Mouse (Mus musculus) embryonic fibroblast, embryonic 13.5 days (primary cell): ENCODE measurements around the gene Map3k5. TPM values are rescaled to one million over a fixed set of nuclear protein-coding genes. Genes with fewer than 3 reads are reported as not detected.

Experiments
- H3K27ac ChIP-seq: 2 replicates; pipeline ENCODE4 v1.5.1; 2012; ENCODE audit warnings: low read length, control low read depth, inconsistent platforms; ENCODE audit not compliant: insufficient read depth
- H3K4me1 ChIP-seq: 2 replicates; pipeline ENCODE4 v1.6.1; 2011; ENCODE audit warnings: low read length; ENCODE audit not compliant: control insufficient read depth, insufficient read depth
- H3K4me3 ChIP-seq: 2 replicates; pipeline ENCODE4 v1.5.1; 2011; ENCODE audit warnings: mild to moderate bottlenecking, control low read depth, low read length; ENCODE audit not compliant: insufficient read depth
- CTCF ChIP-seq: IDR thresholded peaks from 2 replicates; pipeline ENCODE4 v1.5.1; 2011; ENCODE audit warnings: mild to moderate bottlenecking, control low read depth, low read length, moderate library complexity, borderline replicate concordance; ENCODE audit not compliant: insufficient read depth
- POLR2A ChIP-seq: IDR thresholded peaks from 2 replicates; pipeline ENCODE4 v1.6.1; 2011; ENCODE audit warnings: low read depth, mild to moderate bottlenecking, control low read depth, low read length, moderate library complexity
- polyA plus RNA-seq: library from polyadenylated mRNA; stranded (reverse); fragments of >200 nt; gene quantifications from 2 replicates; pipeline ENCODE4 v1.2.4, GENCODE M21; 2011; ENCODE audit warnings: low read depth; ENCODE audit not compliant: missing spikeins, insufficient read length

Map3k5 gene
- polyA plus RNA-seq, 1 experiment: 4.7 TPM

DNA sequence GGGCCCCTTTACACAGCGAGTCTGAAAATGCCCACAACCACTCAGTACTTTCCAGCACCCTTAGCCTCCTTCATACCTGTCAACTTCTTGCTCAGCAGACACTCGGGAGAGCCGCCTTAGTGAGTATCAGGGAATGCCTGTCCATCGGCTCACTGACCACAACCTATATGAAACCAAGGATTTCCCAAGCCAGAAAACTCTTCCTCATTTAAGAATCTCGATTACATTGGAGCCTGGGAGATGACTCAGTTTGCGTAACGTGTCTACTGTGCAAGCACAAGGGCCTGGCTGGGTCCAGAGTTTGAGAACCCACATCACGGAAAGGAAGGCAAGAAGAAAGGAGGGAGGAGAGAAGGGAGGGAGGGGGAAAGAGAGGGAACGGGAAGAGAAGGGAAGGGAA lies 7.6 kb downstream of the Map3k5 start:
- no peak overlapping the region for H3K4me3 ChIP-seq
- H3K27ac ChIP-seq: no peak overlapping the region
- no peaks in the 10 kb centered on the region; the same call in 1 of the 2 replicates for H3K4me1 ChIP-seq
- TF ChIP-seq POLR2A (no peak), CTCF (no peak)

GRCm38 (mm10) chr10:19942621-19943020 lies 8.3 kb downstream of the Map3k5 start:
- no peak overlapping the region for H3K27ac ChIP-seq
- H3K4me3 ChIP-seq: no peak overlapping the region
- TF ChIP-seq POLR2A (no peak), CTCF (no peak)
- no peaks in the 10 kb centered on the region; the same call in 1 of the 2 replicates for H3K4me1 ChIP-seq

- Histone ChIP-seq H3K4me3 (no peak overlapping the region), H3K4me1 (no peaks in the 10 kb centered on the region), H3K27ac (no peak overlapping the region)
- TF ChIP-seq CTCF (no peak), POLR2A (no peak)
Measured at GRCm38 (mm10) chr10:19945651-19946050, 11.4 kb downstream of the Map3k5 start.

DNA sequence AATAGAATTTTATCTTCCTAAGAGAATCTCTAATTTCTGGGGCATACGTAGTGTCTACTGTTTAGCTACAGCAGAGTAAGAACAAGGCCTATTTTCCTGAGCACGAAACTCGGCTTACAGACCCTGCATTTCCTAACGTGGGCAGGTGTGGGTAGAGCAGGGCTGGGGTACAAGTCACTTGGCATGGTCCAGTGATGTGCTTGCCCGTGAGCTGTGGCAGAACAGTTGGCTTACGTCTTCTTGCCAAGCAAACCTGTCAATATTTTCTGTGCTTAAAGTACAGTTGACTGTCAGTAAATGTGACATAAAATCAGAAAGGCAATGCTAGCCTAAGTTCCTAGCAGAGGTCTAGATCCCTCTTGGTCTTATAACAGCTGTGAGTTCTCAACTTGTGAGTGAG lies 12.4 kb downstream of the Map3k5 start:
- no peak overlapping the region for H3K27ac ChIP-seq
- no peaks in the 10 kb centered on the region for H3K4me1 ChIP-seq
- H3K4me3 ChIP-seq: no peak overlapping the region
- TF ChIP-seq CTCF (no peak), POLR2A (no peak)

GRCm38 (mm10) chr10:19947441-19947840 lies 13.2 kb downstream of the Map3k5 start:
- Histone ChIP-seq H3K27ac (no peak overlapping the region), H3K4me1 (no peaks in the 10 kb centered on the region), H3K4me3 (no peak overlapping the region)
- TF ChIP-seq POLR2A: no peak
- TF ChIP-seq CTCF: no peak

DNA sequence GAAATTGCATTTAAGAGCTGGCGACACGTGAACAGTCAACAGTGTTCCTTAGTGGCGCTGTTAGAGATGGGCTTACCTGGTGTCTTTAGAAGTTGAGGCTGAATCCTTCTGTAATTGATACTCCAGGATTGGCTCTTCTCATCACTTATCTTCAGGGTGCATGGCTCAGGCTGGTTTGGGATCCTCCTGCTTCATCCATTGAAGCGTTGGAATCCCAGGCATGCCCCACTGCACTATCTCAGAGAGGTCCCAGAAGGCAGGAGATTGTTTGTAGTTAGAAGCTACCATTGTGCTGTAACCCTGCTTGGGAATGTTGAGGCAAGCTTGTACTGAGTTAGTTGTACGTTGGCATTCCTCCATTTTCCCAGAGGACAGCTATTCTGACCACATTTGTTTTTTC lies 13.6 kb downstream of the Map3k5 start:
- no peak for TF ChIP-seq POLR2A
- no peak for TF ChIP-seq CTCF
- H3K4me1 ChIP-seq: no peaks in the 10 kb centered on the region

DNA sequence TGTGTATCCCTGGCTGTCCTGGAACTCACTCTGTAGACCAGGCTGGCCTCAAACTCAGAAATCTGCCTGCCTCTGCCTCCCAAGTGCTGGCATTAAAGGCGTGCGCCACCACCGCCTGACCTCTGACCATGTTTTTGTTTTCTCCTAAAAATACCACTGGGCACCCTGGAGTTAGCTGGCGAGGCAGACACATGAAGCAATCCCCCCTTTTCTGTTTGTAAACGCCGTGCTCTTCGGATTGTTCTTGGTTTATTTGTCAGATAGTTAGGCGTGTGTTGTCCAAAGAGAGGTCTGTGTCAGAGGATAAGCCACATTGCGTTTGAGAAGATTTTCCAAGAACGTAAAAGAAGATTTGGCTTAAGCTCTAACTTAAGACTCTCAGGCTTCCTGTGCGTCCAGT lies 14.1 kb downstream of the Map3k5 start:
- no peak overlapping the region for H3K4me3 ChIP-seq
- no peaks in the 10 kb centered on the region for H3K4me1 ChIP-seq
- H3K27ac ChIP-seq: no peak overlapping the region
- no peak for TF ChIP-seq CTCF
- no peak for TF ChIP-seq POLR2A

More for the DNA sequence above, 13.6 kb downstream of the Map3k5 start:
- Histone ChIP-seq H3K27ac (no peak overlapping the region), H3K4me3 (no peak overlapping the region)

DNA sequence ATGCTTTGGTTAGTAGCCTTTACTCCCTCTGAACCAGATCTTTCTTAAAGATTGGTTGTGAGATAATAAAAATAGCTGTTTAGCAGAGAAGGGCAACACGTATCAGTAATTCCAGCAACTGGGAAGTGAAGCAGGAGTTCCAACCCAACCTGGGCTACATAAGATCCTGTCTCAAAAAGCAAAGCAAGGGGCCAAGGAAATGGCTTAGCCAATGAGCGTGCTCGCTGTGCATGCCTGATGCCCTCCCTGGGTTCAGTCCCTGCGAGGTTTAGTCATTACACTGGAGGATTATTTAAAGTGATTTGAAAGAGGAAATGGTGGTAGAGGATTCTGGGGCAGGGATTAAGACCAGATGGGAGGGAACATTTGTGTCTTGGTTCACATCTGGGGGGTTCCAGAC lies 14.8 kb downstream of the Map3k5 start:
- Histone ChIP-seq H3K4me1 (no peaks in the 10 kb centered on the region), H3K27ac (no peak overlapping the region), H3K4me3 (no peak overlapping the region)
- TF ChIP-seq CTCF: no peak
- no peak for TF ChIP-seq POLR2A

- TF ChIP-seq CTCF: no peak
- TF ChIP-seq POLR2A: no peak
Measured at GRCm38 (mm10) chr10:19953032-19953761, 18.9 kb downstream of the Map3k5 start.

GRCm38 (mm10) chr10:19954572-19954971 lies 20.3 kb downstream of the Map3k5 start:
- Histone ChIP-seq H3K4me3 (no peak overlapping the region), H3K27ac (no peak overlapping the region), H3K4me1 (no peaks in the 10 kb centered on the region)
- TF ChIP-seq CTCF (no peak), POLR2A (no peak)

More at GRCm38 (mm10) chr10:19953032-19953761, 18.9 kb downstream of the Map3k5 start:
- no peak overlapping the region for H3K4me3 ChIP-seq
- H3K4me1 ChIP-seq: no peaks in the 10 kb centered on the region
- no peak overlapping the region for H3K27ac ChIP-seq
